Mouse (Mus musculus) intestine, postnatal 0 days (tissue): ENCODE data around the gene Gcnt7. TPM values are rescaled to one million over a fixed set of nuclear protein-coding genes. Genes with fewer than 3 reads are reported as not detected.

Experiments
- ATAC-seq: fragments of 200-750 bp; cut with Nextera tagmentation; 2 replicates; pipeline ENCODE4 v1.8.0; 2017; ENCODE audit warnings: mild to moderate bottlenecking, moderate TSS enrichment, moderate library complexity
- H3K27ac ChIP-seq: fragments of 300-500 bp; sonication (generic); 2 replicates; pipeline ENCODE4 v1.5.1; 2014; ENCODE audit warnings: mild to moderate bottlenecking, low read depth, low read length, moderate library complexity
- H3K27me3 ChIP-seq: fragments of 300-500 bp; sonication (generic); replicated peaks from 2 replicates; pipeline ENCODE4 v1.6.1; 2014; ENCODE audit warnings: low read length, mixed read lengths; ENCODE audit not compliant: control insufficient read depth, insufficient read depth
- H3K36me3 ChIP-seq: fragments of 300-500 bp; sonication (generic); 2 replicates; pipeline ENCODE4 v1.6.1; 2014; ENCODE audit warnings: mild to moderate bottlenecking, moderate library complexity; ENCODE audit not compliant: control insufficient read depth, insufficient read depth
- H3K4me1 ChIP-seq: fragments of 300-500 bp; sonication (generic); replicated peaks from 2 replicates; pipeline ENCODE4 v1.6.1; 2014; ENCODE audit warnings: antibody characterized with exemption, low read length, mixed read lengths; ENCODE audit not compliant: control insufficient read depth, insufficient read depth
- H3K4me2 ChIP-seq: fragments of 300-500 bp; sonication (generic); replicated peaks from 2 replicates; pipeline ENCODE4 v1.6.1; 2014; ENCODE audit warnings: low read depth, mild to moderate bottlenecking, moderate library complexity
- H3K4me3 ChIP-seq: fragments of 300-500 bp; sonication (generic); 2 replicates; pipeline ENCODE4 v1.5.1; 2014; ENCODE audit warnings: low read depth, low read length
- H3K9ac ChIP-seq: fragments of 300-500 bp; sonication (generic); 2 replicates; pipeline ENCODE4 v1.6.1; 2014; ENCODE audit warnings: mild to moderate bottlenecking, low read depth, low read length
- H3K9me3 ChIP-seq: fragments of 300-500 bp; sonication (generic); 2 replicates; pipeline ENCODE4 v1.6.1; 2016; ENCODE audit warnings: mixed run types; ENCODE audit not compliant: control insufficient read depth
- CTCF ChIP-seq: sonication (generic); IDR thresholded peaks from 2 replicates; pipeline ENCODE4 v1.5.1; 2016; ENCODE audit warnings: low read depth, mild to moderate bottlenecking, control low read depth, antibody characterized with exemption, moderate library complexity
- WGBS: fragments of 180-500 bp; shearing (Covaris S2); extraction: QIAGEN DNeasy Blood & Tissue Kit; methylation state at CpG from one replicate; pipeline ENCODE4 v1.1.7; 2014; 5-methylcytosine and 5-hydroxymethylcytosine counted together
- polyA plus RNA-seq: library from polyadenylated mRNA; unstranded; fragments of >200 nt; fragmentation: Nextera tagmentation; extraction: Ambion mirVana; gene quantifications from 2 replicates; pipeline ENCODE4 v1.2.1, GENCODE M21; 2015

Gcnt7 gene
- polyA plus RNA-seq, 1 experiment from 2014 or later: 0.17 TPM

- Histone ChIP-seq H3K9me3 (no peaks in the 10 kb centered on the region), H3K4me1 (no peaks in the 10 kb centered on the region), H3K9ac (no peak overlapping the region), H3K4me2 (no peak overlapping the region), H3K27me3 (no peaks in the 10 kb centered on the region), H3K27ac (no peak overlapping the region), H3K4me3 (no peak overlapping the region), H3K36me3 (no peaks in the 10 kb centered on the region)
- no peak for ATAC-seq
- WGBS: 58% methylated on average over 7 of the region's 7 CpGs
- no peak for TF ChIP-seq CTCF
These were observed 54.2 kb downstream of the Gcnt7 start for GRCm38 (mm10) chr2:172404239-172404638.

- TF ChIP-seq CTCF: no peak
- WGBS: 66% methylated on average over 13 of the region's 13 CpGs
- H3K4me2 ChIP-seq: no peak overlapping the region
- no peak overlapping the region for H3K9ac ChIP-seq
- H3K4me1 ChIP-seq: no peaks in the 10 kb centered on the region
- no peaks in the 10 kb centered on the region for H3K9me3 ChIP-seq
- H3K27ac ChIP-seq: no peak overlapping the region
- H3K4me3 ChIP-seq: no peak overlapping the region
- H3K36me3 ChIP-seq: no peaks in the 10 kb centered on the region
- ATAC-seq: no peak
- H3K27me3 ChIP-seq: no peaks in the 10 kb centered on the region
These were observed 57.1 kb downstream of the Gcnt7 start for GRCm38 (mm10) chr2:172401116-172401825.

Other genes starting within 250 kb of the Gcnt7 start
- not detected in 2 replicates for gene Mc3r, start 210.1 kb downstream of the Gcnt7 start, polyA plus RNA-seq
- 11.5 and 12.7 TPM in 2 replicates for gene Fam210b, start 113.0 kb downstream of the Gcnt7 start, polyA plus RNA-seq
- gene Aurka, start 88.1 kb downstream of the Gcnt7 start, polyA plus RNA-seq: 17.9 and 23.1 TPM in 2 replicates
- gene Cstf1, start 87.9 kb downstream of the Gcnt7 start, polyA plus RNA-seq: 18.0 and 19.4 TPM in 2 replicates
- 0.29 and 0.33 TPM in 2 replicates for gene Cass4, start 64.8 kb downstream of the Gcnt7 start, polyA plus RNA-seq
- gene Rtf2, start 18.0 kb downstream of the Gcnt7 start, polyA plus RNA-seq: 75.3 and 82.5 TPM in 2 replicates
- gene Fam209, start 13.9 kb upstream of the Gcnt7 start, polyA plus RNA-seq: not detected in 2 replicates
- gene Tfap2c, start 91.0 kb upstream of the Gcnt7 start, polyA plus RNA-seq: not detected in 2 replicates